Mouse (Mus musculus) left cerebral cortex, adult 18-20 months (tissue): ENCODE data around the gene Ccdc105. TPM values are rescaled to one million over a fixed set of nuclear protein-coding genes. Genes with fewer than 3 reads are reported as not detected.

Experiments
- DNase-seq, 2 experiments: peaks; one replicate each; pipeline ENCODE4 v3.0.0; 2021 to 2022; ENCODE audit warnings: low spot score in 2 of 2, mixed read lengths in 1 of 2
- total RNA-seq, 2 experiments: library from RNA; stranded (reverse); gene quantifications; 2 replicates each; pipeline ENCODE4 v1.2.3; 2021

The Ccdc105 gene
- total RNA-seq, 2 experiments from 2014 or later: 0.49 to 0.59 TPM

GRCm38 (mm10) chr10:78716231-78716630, 36.6 kb downstream of the Ccdc105 start:
- DNase-seq: no peak

GRCm38 (mm10) chr10:78715156-78715555, 37.7 kb downstream of the Ccdc105 start:
- no peak for DNase-seq

DNA sequence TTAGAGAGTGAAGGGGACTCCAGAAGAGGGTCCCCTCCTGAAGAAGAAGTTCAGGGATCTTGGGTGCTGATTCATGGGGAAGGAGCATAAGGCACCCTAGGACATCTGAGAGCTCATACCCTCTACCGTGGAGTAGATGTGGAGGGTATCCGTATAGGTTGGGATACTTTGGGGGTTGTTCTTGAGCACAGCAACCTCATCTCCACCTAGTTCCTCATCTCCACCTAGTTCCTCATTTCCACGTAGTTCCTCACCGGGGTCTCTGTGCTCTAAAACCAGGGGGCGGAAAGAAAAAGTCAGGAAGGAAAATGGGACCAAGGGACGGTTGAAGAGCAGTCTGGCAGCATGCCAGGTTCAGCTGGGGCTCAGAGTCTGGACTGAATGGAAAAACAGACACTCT, 38.7 kb downstream of the Ccdc105 start:
- DNase-seq: no peak

GRCm38 (mm10) chr10:78710706-78711105, 42.2 kb downstream of the Ccdc105 start:
- DNase-seq: no peak

GRCm38 (mm10) chr10:78700881-78701280, 52.0 kb downstream of the Ccdc105 start:
- DNase-seq: no peak

Other genes starting within 250 kb of the Ccdc105 start
- gene Olfr1358, start 235.6 kb downstream of the Ccdc105 start, total RNA-seq: not detected
- 10 to 100 TPM; 30.5 to 30.9 TPM for gene Ilvbl, start 178.7 kb downstream of the Ccdc105 start, total RNA-seq
- 1 to 10 TPM; 7.8 to 8.5 TPM for gene Syde1, start 161.1 kb downstream of the Ccdc105 start, total RNA-seq
- not detected for gene Olfr1357, start 135.0 kb downstream of the Ccdc105 start, total RNA-seq
- not detected for gene Casp14, start 34.8 kb downstream of the Ccdc105 start, total RNA-seq
- 10 to 100 TPM; 12.7 to 14.1 TPM for gene Slc1a6, start 27.4 kb upstream of the Ccdc105 start, total RNA-seq
- gene Olfr1356, start 99.1 kb upstream of the Ccdc105 start, total RNA-seq: not detected
- not detected for gene Olfr1355, start 122.5 kb upstream of the Ccdc105 start, total RNA-seq
- not detected for gene Olfr1354, start 160.1 kb upstream of the Ccdc105 start, total RNA-seq
- not detected for gene Olfr8, start 197.6 kb upstream of the Ccdc105 start, total RNA-seq
- not detected for gene Olfr1353, start 210.2 kb upstream of the Ccdc105 start, total RNA-seq
- gene Olfr1352, start 228.0 kb upstream of the Ccdc105 start, total RNA-seq: not detected